Mouse (Mus musculus) hindbrain, embryonic 14.5 days (tissue): ENCODE measurements around the gene Pcp2. TPM values are rescaled to one million over a fixed set of nuclear protein-coding genes. Genes with fewer than 3 reads are reported as not detected.

Experiments
- ATAC-seq: fragments of 200-750 bp; cut with Nextera tagmentation; 2 replicates; pipeline ENCODE4 v1.8.0; 2017; ENCODE audit warnings: moderate number of reproducible peaks, mild to moderate bottlenecking, moderate TSS enrichment, moderate library complexity; ENCODE audit not compliant: low FRiP score
- DNase-seq: peaks from one replicate; pipeline ENCODE4 v3.0.0-alpha.2; 2015; ENCODE audit warnings: low spot score
- H3K27ac ChIP-seq: fragments of 300-500 bp; sonication (generic); 2 replicates; pipeline ENCODE4 v1.5.1; 2014; ENCODE audit warnings: mild to moderate bottlenecking, moderate library complexity
- H3K27me3 ChIP-seq: fragments of 300-500 bp; sonication (generic); 2 replicates; pipeline ENCODE4 v1.6.1; 2014; ENCODE audit warnings: mild to moderate bottlenecking, low read length, mixed read lengths; ENCODE audit not compliant: control insufficient read depth, insufficient read depth
- H3K36me3 ChIP-seq: fragments of 300-500 bp; sonication (generic); replicated peaks from 2 replicates; pipeline ENCODE4 v1.6.1; 2014; ENCODE audit not compliant: control insufficient read depth, insufficient read depth
- H3K4me1 ChIP-seq: fragments of 300-500 bp; sonication (generic); replicated peaks from 2 replicates; pipeline ENCODE4 v1.6.1; 2014; ENCODE audit warnings: antibody characterized with exemption, low read length, mixed read lengths; ENCODE audit not compliant: control insufficient read depth, insufficient read depth
- H3K4me2 ChIP-seq: fragments of 300-500 bp; sonication (generic); replicated peaks from 2 replicates; pipeline ENCODE4 v1.6.1; 2014; ENCODE audit warnings: mild to moderate bottlenecking, moderate library complexity
- H3K4me3 ChIP-seq: fragments of 300-500 bp; sonication (generic); replicated peaks from 2 replicates; pipeline ENCODE4 v1.5.1; 2014; ENCODE audit warnings: mild to moderate bottlenecking, low read length
- H3K9ac ChIP-seq: fragments of 300-500 bp; sonication (generic); 2 replicates; pipeline ENCODE4 v1.6.1; 2014
- H3K9me3 ChIP-seq: fragments of 300-500 bp; sonication (generic); 2 replicates; pipeline ENCODE4 v1.6.1; 2016; ENCODE audit warnings: low read length; ENCODE audit not compliant: control insufficient read depth
- WGBS: fragments of 180-500 bp; shearing (Covaris S2); extraction: QIAGEN DNeasy Blood & Tissue Kit; methylation state at CpG from one replicate; pipeline ENCODE4 v1.1.7; 2014; 5-methylcytosine and 5-hydroxymethylcytosine counted together
- polyA plus RNA-seq: library from polyadenylated mRNA; unstranded; fragments of >200 nt; fragmentation: Nextera tagmentation; extraction: Ambion mirVana; gene quantifications from 2 replicates; pipeline ENCODE4 v1.2.1, GENCODE M21; 2014

The Pcp2 gene
- polyA plus RNA-seq: 1.0 and 6.3 TPM in 2 replicates

DNA sequence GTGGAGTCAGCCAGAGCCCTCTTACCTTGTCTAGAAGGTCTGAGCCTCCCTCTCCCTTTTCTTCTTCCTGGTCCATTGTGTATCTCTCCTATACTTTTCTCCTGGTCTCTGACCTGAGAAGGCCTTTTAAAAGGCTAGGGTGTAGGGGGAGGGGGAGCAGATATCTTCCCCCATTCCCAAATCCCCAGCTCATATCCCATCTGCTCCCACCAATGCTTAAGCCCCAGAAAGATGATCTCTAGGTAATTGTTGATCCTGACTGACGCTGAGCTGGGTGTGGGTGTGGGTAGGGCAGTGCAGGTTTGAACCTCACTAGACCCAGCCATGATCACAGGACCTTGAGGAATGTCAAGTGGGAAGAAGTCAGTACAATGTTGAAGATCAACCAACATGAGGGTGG, at the start of gene Pcp2:
Gene Pcp2, minus strand, starts transcription at position 101 of the 400 bp plus-strand sequence.
- WGBS: 86% methylated on average over 1 of the region's 1 CpGs
- no peak within 1 kb of the TSS for H3K4me2 ChIP-seq
- H3K4me3 ChIP-seq: no peak within 1 kb of the TSS
- peaks cover 9% of the 10 kb centered on the region for H3K4me1 ChIP-seq
- H3K36me3 ChIP-seq: no peaks in the 10 kb centered on the region
- ATAC-seq: no peak
- no peak for DNase-seq
- no peak within 1 kb of the TSS for H3K9ac ChIP-seq
- H3K9me3 ChIP-seq: no peaks in the 10 kb centered on the region
- H3K27ac ChIP-seq: no peak within 1 kb of the TSS
- H3K27me3 ChIP-seq: 0 out of 2 replicates have a peak, but pooled peaks cover 10% of the 10 kb centered on the region

DNA sequence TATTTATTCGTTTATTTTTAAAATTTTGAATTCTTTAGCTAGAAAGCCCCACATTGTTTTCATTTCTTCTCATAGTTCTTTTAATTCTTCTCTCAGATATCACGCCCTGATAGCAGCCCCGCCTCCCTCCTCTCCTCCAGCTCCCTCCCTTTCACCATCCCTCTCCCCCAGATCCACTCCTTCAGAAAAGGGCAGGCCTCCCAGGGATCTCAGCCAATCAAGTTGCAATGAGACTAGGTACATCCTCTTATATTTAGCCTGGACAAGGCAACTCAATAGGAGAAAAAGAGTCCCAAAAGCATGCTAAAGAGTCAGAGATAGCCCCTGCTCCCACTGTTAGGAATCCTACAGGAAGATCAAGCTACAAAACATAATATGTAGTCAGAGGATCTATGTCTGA, 49.3 kb upstream of the Pcp2 start:
- DNase-seq (no peak), ATAC-seq (no peak)
- H3K4me2 ChIP-seq: no peak overlapping the region
- peaks cover 11% of the 10 kb centered on the region for H3K4me1 ChIP-seq
- H3K27ac ChIP-seq: no peak overlapping the region
- no peaks in the 10 kb centered on the region for H3K27me3 ChIP-seq
- no peaks in the 10 kb centered on the region for H3K9me3 ChIP-seq
- WGBS: 51% methylated on average over 3 of the region's 3 CpGs
- no peak overlapping the region for H3K4me3 ChIP-seq
- H3K9ac ChIP-seq: no peak overlapping the region
- peaks cover 10% of the 10 kb centered on the region for H3K36me3 ChIP-seq

DNA sequence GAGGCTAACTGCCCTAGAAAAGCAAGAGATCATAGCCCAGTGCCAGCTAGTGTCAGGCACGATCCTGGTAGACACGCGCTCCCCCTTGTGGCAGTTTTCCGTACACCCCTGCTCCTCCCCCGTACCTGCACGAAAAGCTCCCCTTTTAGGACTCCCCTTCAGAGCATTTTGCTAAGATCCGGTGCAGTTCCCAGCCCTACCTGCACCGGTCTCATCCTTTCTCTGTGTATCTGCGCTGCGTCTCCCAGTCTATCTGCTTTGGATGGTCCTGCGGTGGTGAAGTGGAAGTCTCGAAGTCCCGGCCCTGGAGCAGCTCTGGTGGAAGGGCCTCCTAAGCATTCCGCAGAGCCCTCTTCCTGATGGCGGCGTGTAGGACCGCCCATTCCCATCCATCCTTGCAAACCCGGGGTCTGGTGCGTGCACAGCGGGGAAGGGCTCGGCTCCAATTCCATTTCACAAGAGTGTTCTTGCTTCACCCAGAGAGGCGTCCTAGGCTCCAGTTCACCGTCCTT, 46.7 kb upstream of the Pcp2 start, which contains the start of gene Fcor:
Gene Fcor, minus strand, starts transcription at position 383 of the 512 bp plus-strand sequence.
- H3K4me3 ChIP-seq: peak within 1 kb of the TSS; percentile 37
- no peaks in the 10 kb centered on the region for H3K4me1 ChIP-seq
- H3K36me3 ChIP-seq: no peaks in the 10 kb centered on the region
- DNase-seq: peak; percentile 84
- peak within 1 kb of the TSS; percentile 62 for H3K4me2 ChIP-seq
- peak within 1 kb of the TSS; percentile 78 for H3K27ac ChIP-seq
- ATAC-seq: peak; percentile 88
- no peaks in the 10 kb centered on the region for H3K27me3 ChIP-seq
- no peaks in the 10 kb centered on the region for H3K9me3 ChIP-seq
- WGBS: 0% methylated on average over 23 of the region's 23 CpGs
- H3K9ac ChIP-seq: peak within 1 kb of the TSS; percentile 54

DNA sequence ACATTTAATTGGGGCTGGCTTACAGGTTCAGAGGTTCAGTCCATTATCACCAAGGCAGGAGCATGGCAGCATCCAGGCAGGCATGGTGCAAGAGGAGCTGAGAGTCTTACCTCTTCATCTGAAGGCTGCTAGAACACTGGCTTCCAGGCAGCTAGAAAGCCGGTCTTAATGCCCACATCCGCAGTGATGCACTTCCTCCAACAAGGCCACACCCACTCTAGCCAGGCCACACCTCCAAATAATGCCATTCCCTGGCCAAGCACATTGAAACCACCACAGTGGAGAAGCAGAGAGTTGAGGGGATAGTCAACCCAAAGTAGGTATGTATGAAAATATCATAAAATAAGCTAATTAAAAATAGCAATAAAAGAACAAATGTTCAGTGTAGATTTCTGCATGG, 45.0 kb upstream of the Pcp2 start:
- H3K9ac ChIP-seq: no peak overlapping the region
- H3K4me3 ChIP-seq: no peak overlapping the region
- ATAC-seq: no peak
- no peaks in the 10 kb centered on the region for H3K4me1 ChIP-seq
- 87% methylated on average over 2 of the region's 2 CpGs for WGBS
- no peaks in the 10 kb centered on the region for H3K36me3 ChIP-seq
- no peak overlapping the region for H3K27ac ChIP-seq
- no peaks in the 10 kb centered on the region for H3K9me3 ChIP-seq
- no peak overlapping the region for H3K4me2 ChIP-seq
- H3K27me3 ChIP-seq: no peaks in the 10 kb centered on the region
- no peak for DNase-seq

DNA sequence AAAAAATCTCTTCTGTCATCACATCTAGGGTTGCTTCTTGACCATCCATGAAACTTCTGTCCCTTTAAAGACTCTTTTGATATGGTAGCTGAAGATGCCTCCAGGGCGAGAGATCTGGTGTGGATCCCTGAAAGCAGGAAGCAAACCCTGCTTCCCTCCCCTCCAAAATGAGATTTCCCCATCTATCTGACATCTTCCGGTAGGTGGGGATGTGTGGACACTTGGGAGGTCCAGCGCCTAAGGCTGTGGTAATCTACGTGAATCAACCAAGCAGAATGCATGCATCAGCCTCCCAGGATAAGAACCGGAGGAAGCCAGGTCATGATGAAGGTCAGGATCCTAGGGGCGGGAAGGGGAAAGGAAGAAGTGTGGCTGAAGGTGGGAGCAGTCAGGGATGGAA, 40.2 kb upstream of the Pcp2 start, which contains the start of gene Mcemp1:
Gene Mcemp1, plus strand, starts transcription at position 248 of the 400 bp plus-strand sequence.
- Histone ChIP-seq H3K4me1 (no peaks in the 10 kb centered on the region), H3K27me3 (no peaks in the 10 kb centered on the region), H3K36me3 (no peaks in the 10 kb centered on the region), H3K4me2 (no peak within 1 kb of the TSS), H3K27ac (no peak within 1 kb of the TSS), H3K4me3 (no peak within 1 kb of the TSS), H3K9ac (no peak within 1 kb of the TSS), H3K9me3 (no peaks in the 10 kb centered on the region)
- no peak for DNase-seq
- ATAC-seq: no peak
- 83% methylated on average over 6 of the region's 6 CpGs for WGBS

DNA sequence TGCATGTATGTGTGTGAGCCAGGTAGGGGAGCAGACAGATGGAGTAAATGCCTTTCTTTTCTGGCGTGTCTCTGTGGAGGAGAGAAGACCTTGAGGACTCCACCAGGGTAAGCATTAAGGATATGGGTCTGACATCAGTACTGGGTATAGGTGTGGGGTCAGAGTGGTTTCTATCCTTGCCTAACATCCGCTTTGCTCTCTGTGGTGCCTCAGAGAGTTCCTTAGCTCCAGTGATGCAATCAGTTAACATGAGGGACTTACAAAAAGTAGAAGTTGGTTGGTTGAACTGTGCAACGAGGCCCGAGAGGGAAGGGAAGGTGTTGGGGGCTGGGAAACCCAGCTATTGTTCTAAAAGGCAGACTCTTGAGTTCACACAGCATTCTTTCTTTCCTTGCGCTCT, 39.1 kb upstream of the Pcp2 start:
- DNase-seq: no peak
- 61% methylated on average over 5 of the region's 5 CpGs for WGBS

DNA sequence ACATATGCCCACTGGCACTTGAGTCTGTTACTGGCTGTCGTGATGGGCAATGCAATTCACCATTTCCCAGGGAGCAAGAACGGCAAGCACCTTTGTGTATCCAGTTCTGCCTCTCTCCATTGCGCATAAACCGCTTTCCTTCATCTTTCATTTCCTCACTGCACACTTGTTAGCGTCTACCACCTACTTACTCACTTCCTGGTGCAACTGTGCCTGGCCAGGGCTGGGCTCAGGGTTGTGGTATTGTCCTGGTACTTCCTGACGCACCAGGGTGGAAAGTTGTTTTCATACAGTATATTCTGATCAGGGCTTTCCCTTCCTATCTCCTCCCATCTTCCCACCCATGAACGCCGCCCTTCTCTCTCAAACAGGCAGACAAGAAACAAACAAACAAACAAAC, 35.5 kb upstream of the Pcp2 start:
- DNase-seq (no peak), ATAC-seq (no peak)
- Histone ChIP-seq H3K27me3 (no peaks in the 10 kb centered on the region), H3K4me1 (peaks cover 3% of the 10 kb centered on the region; the same call in 1 of the 2 replicates), H3K4me2 (no peak overlapping the region), H3K9ac (no peak overlapping the region), H3K36me3 (no peaks in the 10 kb centered on the region), H3K27ac (no peak overlapping the region), H3K4me3 (no peak overlapping the region), H3K9me3 (no peaks in the 10 kb centered on the region)
- WGBS: 81% methylated on average over 8 of the region's 8 CpGs

More for the DNA sequence above, 39.1 kb upstream of the Pcp2 start:
- H3K27ac ChIP-seq: no peak overlapping the region
- H3K4me1 ChIP-seq: no peaks in the 10 kb centered on the region
- no peak overlapping the region for H3K9ac ChIP-seq
- H3K27me3 ChIP-seq: no peaks in the 10 kb centered on the region
- ATAC-seq: no peak
- H3K36me3 ChIP-seq: no peaks in the 10 kb centered on the region
- no peak overlapping the region for H3K4me2 ChIP-seq
- no peak overlapping the region for H3K4me3 ChIP-seq
- H3K9me3 ChIP-seq: no peaks in the 10 kb centered on the region

DNA sequence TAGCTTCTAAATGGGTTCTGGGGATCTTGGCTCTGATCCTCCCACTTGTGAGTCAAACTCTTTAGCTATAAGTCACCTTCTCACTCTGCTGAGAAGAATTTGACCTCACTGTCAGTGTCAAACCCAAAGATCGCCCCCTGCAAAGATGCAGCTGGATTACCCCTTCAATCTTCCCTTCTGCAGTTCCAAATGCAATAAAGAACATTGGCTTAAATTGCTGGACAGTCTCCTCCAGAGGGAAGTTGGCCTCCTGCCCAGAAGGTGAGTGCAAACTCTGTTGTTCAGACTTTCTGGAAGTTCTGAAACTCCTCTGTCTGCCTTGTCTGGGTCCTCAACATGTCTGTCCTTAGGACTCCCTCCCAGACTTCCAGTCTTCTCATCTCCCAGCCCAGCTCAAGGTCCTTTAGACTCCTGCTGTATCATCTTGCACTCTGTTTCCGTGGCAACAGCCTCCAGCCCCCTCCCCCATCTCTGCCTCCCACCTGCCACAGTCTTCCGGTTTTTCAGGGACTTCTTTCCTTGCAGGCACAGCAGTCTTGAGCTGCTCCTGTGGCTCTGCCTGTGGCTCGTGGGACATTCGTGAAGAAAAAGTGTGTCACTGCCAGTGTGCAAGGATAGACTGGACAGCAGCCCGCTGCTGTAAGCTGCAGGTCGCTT, 31.5 kb upstream of the Pcp2 start:
- Histone ChIP-seq H3K27me3 (no peaks in the 10 kb centered on the region), H3K4me1 (peaks cover 3% of the 10 kb centered on the region; the same call in 1 of the 2 replicates), H3K27ac (no peak overlapping the region), H3K4me2 (peak overlapping the region; percentile 30), H3K4me3 (no peak overlapping the region), H3K36me3 (no peaks in the 10 kb centered on the region), H3K9ac (peak overlapping the region; percentile 11; the same call in 1 of the 2 replicates), H3K9me3 (no peaks in the 10 kb centered on the region)
- peak; percentile 27; the same call in 1 of the 2 replicates for ATAC-seq
- 33% methylated on average over 7 of the region's 7 CpGs for WGBS
- DNase-seq: no peak

DNA sequence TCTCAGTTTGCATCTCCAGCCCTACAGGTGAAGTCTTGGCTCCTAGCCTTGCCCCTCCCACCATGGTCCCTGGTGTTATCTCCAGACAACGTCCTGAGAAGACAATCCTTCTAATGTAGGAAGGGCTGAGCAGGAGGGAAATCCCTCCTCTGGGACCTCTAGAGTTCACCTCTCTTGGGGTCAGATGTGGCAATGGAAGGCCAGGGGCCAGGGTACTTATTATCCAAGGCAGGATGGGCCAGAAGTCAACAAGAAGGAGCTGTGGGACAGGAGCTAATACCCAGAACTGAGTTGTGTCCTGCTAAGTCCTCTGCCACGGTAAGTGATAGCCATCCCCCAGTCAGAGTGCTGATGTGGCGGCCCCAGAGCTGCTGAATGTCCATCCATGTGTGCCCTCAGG, 30.2 kb upstream of the Pcp2 start, which contains the start of gene Retn:
Gene Retn, plus strand, starts transcription at position 245 of the 400 bp plus-strand sequence.
- H3K27me3 ChIP-seq: no peaks in the 10 kb centered on the region
- no peak for ATAC-seq
- H3K36me3 ChIP-seq: no peaks in the 10 kb centered on the region
- no peak within 1 kb of the TSS for H3K4me3 ChIP-seq
- peaks cover 3% of the 10 kb centered on the region; the same call in 1 of the 2 replicates for H3K4me1 ChIP-seq
- no peak within 1 kb of the TSS for H3K9ac ChIP-seq
- no peaks in the 10 kb centered on the region for H3K9me3 ChIP-seq
- DNase-seq: no peak
- WGBS: 82% methylated on average over 3 of the region's 3 CpGs
- H3K4me2 ChIP-seq: no peak within 1 kb of the TSS
- H3K27ac ChIP-seq: no peak within 1 kb of the TSS
